Mouse (Mus musculus) myocyte (in vitro differentiated cells): ENCODE measurements at regions not wholly inside any gene's neighbourhood (a gene's known extent, or its start where the extent isn't known, plus 50 kb on each side); places are given as distances from the start of the nearest gene placed in this dataset.
A peak's percentile ranks its signal among the peaks of the same experiment; 100 is the strongest.

ENCODE experiments used
- H3K27me3 ChIP-seq: one replicate; pipeline ENCODE4 v1.6.1; 2011; ENCODE audit not compliant: control insufficient read depth, insufficient read depth, insufficient read length
- H3K36me3 ChIP-seq: one replicate; pipeline ENCODE4 v1.6.1; 2011; ENCODE audit not compliant: control insufficient read depth, insufficient read depth
- H3K4me2 ChIP-seq: one replicate; pipeline ENCODE4 v1.6.1; 2011; ENCODE audit warnings: low read depth, control low read depth
- H3K4me3 ChIP-seq: one replicate; pipeline ENCODE4 v1.5.1; 2011; ENCODE audit warnings: mild to moderate bottlenecking, control low read depth, moderate library complexity
- H3K79me2 ChIP-seq: one replicate; pipeline ENCODE4 v1.6.1; 2011; ENCODE audit not compliant: control insufficient read depth, insufficient read depth
- H3ac ChIP-seq: one replicate; pipeline ENCODE4 v1.6.1; 2011; ENCODE audit not compliant: control insufficient read depth, insufficient read length
- CEBPB ChIP-seq: IDR thresholded peaks from 2 replicates; pipeline ENCODE4 v1.6.1; 2011; ENCODE audit warnings: mild to moderate bottlenecking, moderate library complexity; ENCODE audit not compliant: poor library complexity, insufficient read depth, severe bottlenecking
- E2F4 ChIP-seq: IDR thresholded peaks from one replicate; pipeline ENCODE4 v1.6.1; 2011; ENCODE audit warnings: mild to moderate bottlenecking, control low read depth, moderate library complexity; ENCODE audit not compliant: insufficient read depth
- MAX ChIP-seq: IDR thresholded peaks from one replicate; pipeline ENCODE4 v1.6.1; 2011; ENCODE audit warnings: low read depth, mild to moderate bottlenecking, control low read depth
- MYOD1 ChIP-seq, 3 experiments: IDR thresholded peaks; one replicate each; pipeline ENCODE4 v1.6.1; 2011; ENCODE audit warnings: control low read depth in 2 of 3, low read depth in 2 of 3, mild to moderate bottlenecking in 2 of 3, moderate library complexity in 1 of 3; ENCODE audit not compliant: insufficient read length in 2 of 3, control insufficient read depth in 1 of 3
- MYOG ChIP-seq, 3 experiments: IDR thresholded peaks; one replicate each; pipeline ENCODE4 v1.6.1; 2011; ENCODE audit warnings: control low read depth in 2 of 3, low read depth in 2 of 3, mild to moderate bottlenecking in 2 of 3; ENCODE audit not compliant: insufficient read length in 2 of 3, control insufficient read depth in 1 of 3, insufficient read depth in 1 of 3
- POLR2A ChIP-seq: IDR thresholded peaks from one replicate; pipeline ENCODE4 v1.6.1; 2011; ENCODE audit warnings: low read depth, mild to moderate bottlenecking, control low read depth, moderate library complexity; ENCODE audit not compliant: insufficient read length
- POLR2AphosphoS2 ChIP-seq: IDR thresholded peaks from one replicate; pipeline ENCODE4 v1.6.1; 2011; ENCODE audit warnings: low read depth, control low read depth; ENCODE audit not compliant: insufficient read length
- REST ChIP-seq: IDR thresholded peaks from one replicate; pipeline ENCODE4 v1.6.1; 2011; ENCODE audit warnings: mild to moderate bottlenecking, control low read depth, moderate library complexity; ENCODE audit not compliant: insufficient read depth, insufficient read length
- SRF ChIP-seq: IDR thresholded peaks from one replicate; pipeline ENCODE4 v1.6.1; 2011; ENCODE audit warnings: low read depth; ENCODE audit not compliant: control insufficient read depth, insufficient read length
- TCF12 ChIP-seq: IDR thresholded peaks from one replicate; pipeline ENCODE4 v1.6.1; 2011; ENCODE audit warnings: mild to moderate bottlenecking, control low read depth; ENCODE audit not compliant: poor library complexity, insufficient read depth, severe bottlenecking
- TCF3 ChIP-seq: IDR thresholded peaks from one replicate; pipeline ENCODE4 v1.6.1; 2011; ENCODE audit warnings: low read depth, control low read depth; ENCODE audit not compliant: insufficient read length
- USF1 ChIP-seq: IDR thresholded peaks from one replicate; pipeline ENCODE4 v1.6.1; 2011; ENCODE audit warnings: low read depth, mild to moderate bottlenecking, control low read depth, moderate library complexity

- Histone ChIP-seq H3ac (no peak overlapping the region), H3K4me3 (no peak overlapping the region), H3K4me2 (no peak overlapping the region), H3K36me3 (no peaks in the 10 kb centered on the region), H3K79me2 (no peaks in the 10 kb centered on the region), H3K27me3 (no peaks in the 10 kb centered on the region)
- TF ChIP-seq SRF, result no peak
Measured at GRCm38 (mm10) chr1:143906881-143907280, 97.1 kb downstream of the Rgs2 start.

- no peaks in the 10 kb centered on the region for H3K36me3 ChIP-seq
- no peak overlapping the region for H3ac ChIP-seq
- no peaks in the 10 kb centered on the region for H3K79me2 ChIP-seq
- no peak overlapping the region for H3K4me3 ChIP-seq
- TF ChIP-seq TCF3, result peak; percentile 28
- no peak for TF ChIP-seq POLR2AphosphoS2
- TF ChIP-seq MYOD1 (IDR thresholded peaks at IDR 0.05; ENCODE audit: control insufficient read depth in 1 of 3, insufficient read length in 2 of 3, low read depth in 2 of 3), result peak; percentile 61 to 79 (median 77)
- TF ChIP-seq MYOG (IDR thresholded peaks at IDR 0.05; ENCODE audit: control insufficient read depth in 1 of 3, insufficient read depth in 1 of 3, insufficient read length in 2 of 3, low read depth in 2 of 3), result peak; percentile 6 to 79 (median 69)
- TF ChIP-seq TCF12, result peak; percentile 78
- no peak for TF ChIP-seq MAX
- no peaks in the 10 kb centered on the region for H3K27me3 ChIP-seq
- H3K4me2 ChIP-seq, result no peak overlapping the region
Measured at GRCm38 (mm10) chr1:143903985-143904384, 100.0 kb downstream of the Rgs2 start.

- Histone ChIP-seq H3K4me2 (no peak overlapping the region), H3K27me3 (no peaks in the 10 kb centered on the region), H3K4me3 (no peak overlapping the region), H3ac (no peak overlapping the region), H3K36me3 (no peaks in the 10 kb centered on the region), H3K79me2 (no peaks in the 10 kb centered on the region)
- no peak for TF ChIP-seq TCF12
Measured at GRCm38 (mm10) chr1:143903234-143903633, 100.7 kb downstream of the Rgs2 start.

- no peaks in the 10 kb centered on the region for H3K36me3 ChIP-seq
- no peak for TF ChIP-seq E2F4
- no peak for TF ChIP-seq SRF
- no peak for TF ChIP-seq USF1
- TF ChIP-seq MYOD1 (IDR thresholded peaks at IDR 0.05; ENCODE audit: control insufficient read depth in 1 of 3, insufficient read length in 2 of 3, low read depth in 2 of 3), result no peak
- no peak for TF ChIP-seq MYOG (IDR thresholded peaks at IDR 0.05; ENCODE audit: control insufficient read depth in 1 of 3, insufficient read depth in 1 of 3, insufficient read length in 2 of 3, low read depth in 2 of 3)
- no peak for TF ChIP-seq CEBPB
- TF ChIP-seq MAX, result no peak
- TF ChIP-seq REST, result no peak
- no peak for TF ChIP-seq POLR2A
- no peak for TF ChIP-seq POLR2AphosphoS2
- no peak for TF ChIP-seq TCF3
- TF ChIP-seq TCF12, result no peak
- H3K27me3 ChIP-seq, result no peaks in the 10 kb centered on the region
- no peaks in the 10 kb centered on the region for H3K79me2 ChIP-seq
- no peak overlapping the region for H3K4me3 ChIP-seq
- H3ac ChIP-seq, result no peak overlapping the region
- no peak overlapping the region for H3K4me2 ChIP-seq
Measured at GRCm38 (mm10) chr1:143901127-143901920, 102.6 kb downstream of the Rgs2 start.

- H3K36me3 ChIP-seq, result no peaks in the 10 kb centered on the region
- no peaks in the 10 kb centered on the region for H3K79me2 ChIP-seq
- H3K27me3 ChIP-seq, result no peaks in the 10 kb centered on the region
- TF ChIP-seq POLR2AphosphoS2 (no peak), CEBPB (no peak), REST (no peak), TCF3 (no peak), MYOD1 (IDR thresholded peaks at IDR 0.05; ENCODE audit: control insufficient read depth in 1 of 3, insufficient read length in 2 of 3, low read depth in 2 of 3) (no peak), POLR2A (no peak), E2F4 (no peak), MYOG (IDR thresholded peaks at IDR 0.05; ENCODE audit: control insufficient read depth in 1 of 3, insufficient read depth in 1 of 3, insufficient read length in 2 of 3, low read depth in 2 of 3) (no peak), TCF12 (no peak), MAX (no peak)
- no peak overlapping the region for H3K4me2 ChIP-seq
- H3K4me3 ChIP-seq, result no peak overlapping the region
- no peak overlapping the region for H3ac ChIP-seq
Measured at GRCm38 (mm10) chr1:143888510-143888909, 111.4 kb downstream of the Uchl5 start.
